Mouse (Mus musculus) thymus, adult 2 months (tissue): ENCODE data around the gene Abcb9.

ENCODE experiments used
- CTCF ChIP-seq: fragments of 200-500 bp; IDR thresholded peaks from 2 replicates; pipeline ENCODE4 v1.5.1; 2012; ENCODE audit warnings: mild to moderate bottlenecking, control low read depth, low read length, moderate library complexity, borderline replicate concordance; ENCODE audit not compliant: control insufficient read depth, poor library complexity, insufficient read depth; ENCODE audit errors: extremely low read depth
- POLR2A ChIP-seq: fragments of 200-500 bp; IDR thresholded peaks from 2 replicates; pipeline ENCODE4 v1.6.1; 2012; ENCODE audit warnings: mild to moderate bottlenecking, low read length, control low read depth, moderate library complexity; ENCODE audit not compliant: control insufficient read depth, poor library complexity, insufficient read depth; ENCODE audit errors: extremely low read depth

DNA sequence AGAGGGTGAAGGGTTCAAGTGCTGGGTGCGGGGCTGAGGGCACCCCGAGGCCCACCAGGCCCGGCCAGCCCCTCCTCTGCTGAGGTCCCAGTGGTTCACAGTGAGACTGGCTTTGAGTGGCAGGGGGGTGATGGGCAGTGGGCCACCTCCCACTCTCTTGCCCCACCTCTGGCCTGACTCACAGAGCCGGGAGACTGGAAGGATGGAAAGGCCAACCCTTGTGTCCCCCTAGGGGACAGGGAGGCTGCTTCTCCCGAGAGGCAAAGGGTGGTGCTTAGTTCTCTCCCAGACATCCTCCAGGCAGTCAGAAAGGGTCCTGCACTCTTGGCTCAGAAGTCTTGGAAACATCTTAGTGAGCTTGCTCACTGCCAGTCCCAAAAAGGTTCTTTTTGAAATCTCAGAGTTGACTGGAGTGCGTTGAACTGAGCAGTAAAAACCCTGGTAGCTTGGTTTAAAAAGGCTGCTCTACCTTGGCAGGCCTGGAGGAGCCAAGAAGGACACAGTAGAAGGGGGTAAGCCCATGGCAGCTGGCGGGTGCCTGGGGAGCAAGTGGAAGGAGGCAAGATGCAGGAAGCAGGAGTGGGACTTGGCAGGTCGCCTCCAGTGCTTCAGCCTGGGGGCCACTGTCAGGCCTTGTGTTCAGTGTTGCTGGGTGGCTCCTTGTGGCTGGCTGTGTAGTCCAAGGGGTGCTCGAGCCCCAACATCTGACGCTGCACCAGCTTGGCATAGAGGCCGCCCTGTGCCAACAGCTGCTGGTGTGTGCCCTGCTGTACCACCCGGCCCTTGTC lies 33.4 kb downstream of the Abcb9 start:
- TF ChIP-seq CTCF: no peak
- no peak for TF ChIP-seq POLR2A
